Mouse (Mus musculus) brain, embryonic 14.5 days (tissue): ENCODE results near the gene Usp40.

ENCODE experiments used
- CTCF ChIP-seq: fragments of 200-500 bp; IDR thresholded peaks from 2 replicates; pipeline ENCODE4 v1.5.1; 2012; ENCODE audit warnings: inconsistent platforms, mild to moderate bottlenecking, moderate library complexity, borderline replicate concordance; ENCODE audit not compliant: insufficient read depth, insufficient read length; ENCODE audit errors: extremely low read depth
- POLR2A ChIP-seq: fragments of 200-500 bp; IDR thresholded peaks from 2 replicates; pipeline ENCODE4 v1.6.1; 2012; ENCODE audit warnings: mild to moderate bottlenecking, inconsistent platforms, borderline replicate concordance; ENCODE audit not compliant: poor library complexity, insufficient read depth, insufficient read length, severe bottlenecking; ENCODE audit errors: extremely low read depth

- TF ChIP-seq CTCF (no peak), POLR2A (no peak)
Observed at GRCm38 (mm10) chr1:87929730-87930129, 78.6 kb downstream of the Usp40 start.
